Mouse (Mus musculus) heart, adult 2 months (tissue): ENCODE data around the gene Supt20.

Experiments used
- CTCF ChIP-seq: fragments of 200-600 bp; IDR thresholded peaks from 2 replicates; pipeline ENCODE4 v1.8.1; 2022; ENCODE audit warnings: antibody characterized with exemption, mild to moderate bottlenecking, moderate library complexity
- POLR2A ChIP-seq: fragments of 200-500 bp; IDR thresholded peaks from 2 replicates; pipeline ENCODE4 v1.6.1; 2011; ENCODE audit warnings: mild to moderate bottlenecking, low read depth, low read length, control low read depth; ENCODE audit not compliant: insufficient read depth

DNA sequence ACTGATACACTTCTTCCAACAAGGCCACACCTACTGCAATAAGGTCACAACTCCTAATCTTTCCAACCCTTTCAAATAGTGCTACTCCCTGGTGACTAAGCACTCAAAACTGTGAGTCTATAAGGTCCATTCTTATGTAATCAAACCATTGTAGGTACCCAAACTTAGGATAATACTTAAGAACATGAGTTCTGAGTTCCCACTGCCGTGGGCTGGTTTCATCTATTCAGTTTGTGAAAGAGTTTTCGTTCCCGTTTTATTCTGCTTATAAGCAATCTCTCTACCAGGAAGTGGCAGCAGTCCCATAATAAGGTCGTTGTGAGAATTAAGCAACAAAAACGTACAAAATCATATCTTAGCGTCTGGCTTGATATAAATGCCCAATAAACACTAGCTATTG lies 23.9 kb upstream of the Supt20 start:
- no peak for TF ChIP-seq POLR2A
- TF ChIP-seq CTCF: no peak
